Mouse (Mus musculus) midbrain, embryonic 15.5 days (tissue): Measurements from ENCODE around the gene Mslnl. TPM values are rescaled to one million over a fixed set of nuclear protein-coding genes. Genes with fewer than 3 reads are reported as not detected.
"Not testable (repeated sequence)": the region's sequence is repeated elsewhere in the genome, so short reads cannot be mapped to it uniquely, and the experiment has no call there.

Source experiments
- ATAC-seq: fragments of 200-750 bp; cut with Nextera tagmentation; replicated peaks from 2 replicates; pipeline ENCODE4 v1.8.0; 2017; ENCODE audit warnings: moderate TSS enrichment
- H3K27ac ChIP-seq: fragments of 300-500 bp; sonication (generic); 2 replicates; pipeline ENCODE4 v1.5.1; 2015; ENCODE audit warnings: mild to moderate bottlenecking, inconsistent platforms
- H3K27me3 ChIP-seq: fragments of 300-500 bp; sonication (generic); replicated peaks from 2 replicates; pipeline ENCODE4 v1.6.1; 2015; ENCODE audit warnings: inconsistent platforms
- H3K36me3 ChIP-seq: fragments of 300-500 bp; sonication (generic); replicated peaks from 2 replicates; pipeline ENCODE4 v1.6.1; 2015; ENCODE audit warnings: inconsistent platforms
- H3K4me1 ChIP-seq: fragments of 300-500 bp; sonication (generic); 2 replicates; pipeline ENCODE4 v1.6.1; 2015; ENCODE audit warnings: inconsistent platforms
- H3K4me2 ChIP-seq: fragments of 300-500 bp; sonication (generic); 2 replicates; pipeline ENCODE4 v1.6.1; 2015; ENCODE audit warnings: inconsistent platforms, mild to moderate bottlenecking, moderate library complexity
- H3K4me3 ChIP-seq: fragments of 300-500 bp; sonication (generic); 2 replicates; pipeline ENCODE4 v1.5.1; 2015; ENCODE audit warnings: mild to moderate bottlenecking, inconsistent platforms
- H3K9ac ChIP-seq: fragments of 300-500 bp; sonication (generic); 2 replicates; pipeline ENCODE4 v1.6.1; 2015; ENCODE audit warnings: mild to moderate bottlenecking, inconsistent platforms
- H3K9me3 ChIP-seq: fragments of 300-500 bp; sonication (generic); 2 replicates; pipeline ENCODE4 v1.6.1; 2016; ENCODE audit warnings: inconsistent platforms
- WGBS: fragments of 180-500 bp; shearing (Covaris S2); methylation state at CpG from one replicate; pipeline ENCODE4 v1.1.7; 2015; ENCODE audit warnings: mixed read lengths; 5-methylcytosine and 5-hydroxymethylcytosine counted together
- polyA plus RNA-seq: library from polyadenylated mRNA; unstranded; fragments of >200 nt; fragmentation: Nextera tagmentation; extraction: Ambion mirVana; gene quantifications from 2 replicates; pipeline ENCODE4 v1.2.1, GENCODE M21; 2015

The Mslnl gene
- polyA plus RNA-seq, 1 experiment from 2014 or later, result not detected

DNA sequence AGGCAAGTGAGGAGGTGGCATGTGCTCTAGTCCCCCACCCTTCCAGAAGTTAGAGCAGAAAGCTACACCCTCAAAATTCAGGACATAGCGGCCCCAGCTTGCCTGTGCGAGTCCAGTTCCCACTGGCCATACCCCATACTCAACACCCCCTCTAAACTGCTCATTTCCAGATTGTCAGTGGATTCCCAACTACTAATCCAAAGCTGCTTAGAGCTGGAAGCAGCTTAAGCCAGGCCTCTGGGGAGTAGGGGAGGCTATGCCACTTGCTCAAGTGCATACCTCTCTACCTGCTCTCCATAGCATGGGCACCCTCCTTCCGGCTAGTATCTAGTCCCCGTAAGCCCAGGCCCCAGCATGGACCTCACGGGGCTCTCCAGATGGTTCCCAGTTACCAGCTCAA, 14.4 kb upstream of the Mslnl start:
- Histone ChIP-seq H3K9me3 (no peaks in the 10 kb centered on the region), H3K36me3 (no peaks in the 10 kb centered on the region), H3K9ac (no peak overlapping the region), H3K4me2 (no peak overlapping the region), H3K4me3 (no peak overlapping the region), H3K4me1 (peaks cover 11% of the 10 kb centered on the region), H3K27me3 (peaks cover 20% of the 10 kb centered on the region), H3K27ac (no peak overlapping the region)
- ATAC-seq, result no peak
- WGBS, result 92% methylated on average over 5 of the region's 5 CpGs

DNA sequence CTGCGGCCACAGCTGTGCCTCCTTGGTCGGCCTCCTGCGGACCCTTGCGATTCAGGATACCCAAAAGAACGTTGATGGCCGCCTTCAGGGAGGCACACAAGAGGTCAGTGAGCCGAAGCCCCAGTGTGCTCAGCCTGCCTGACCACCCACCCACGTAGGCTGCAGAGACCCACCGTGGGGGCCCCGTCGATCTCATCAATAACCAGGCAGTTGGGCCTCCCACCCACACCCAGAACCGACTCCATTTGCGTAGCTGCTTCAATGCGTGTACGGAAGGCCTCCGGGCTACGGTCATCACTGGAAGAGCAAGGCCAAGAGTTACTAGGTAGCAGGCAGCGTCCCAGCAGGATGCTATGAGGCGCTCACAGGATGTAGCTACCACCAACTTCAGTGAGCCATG, 12.4 kb upstream of the Mslnl start:
- H3K27ac ChIP-seq, result no peak overlapping the region
- no peaks in the 10 kb centered on the region for H3K9me3 ChIP-seq
- no peaks in the 10 kb centered on the region for H3K27me3 ChIP-seq
- peaks cover 17% of the 10 kb centered on the region for H3K4me1 ChIP-seq
- no peak overlapping the region for H3K9ac ChIP-seq
- no peaks in the 10 kb centered on the region for H3K36me3 ChIP-seq
- 94% methylated on average over 19 of the region's 19 CpGs for WGBS
- no peak for ATAC-seq
- H3K4me2 ChIP-seq, result no peak overlapping the region
- H3K4me3 ChIP-seq, result no peak overlapping the region

DNA sequence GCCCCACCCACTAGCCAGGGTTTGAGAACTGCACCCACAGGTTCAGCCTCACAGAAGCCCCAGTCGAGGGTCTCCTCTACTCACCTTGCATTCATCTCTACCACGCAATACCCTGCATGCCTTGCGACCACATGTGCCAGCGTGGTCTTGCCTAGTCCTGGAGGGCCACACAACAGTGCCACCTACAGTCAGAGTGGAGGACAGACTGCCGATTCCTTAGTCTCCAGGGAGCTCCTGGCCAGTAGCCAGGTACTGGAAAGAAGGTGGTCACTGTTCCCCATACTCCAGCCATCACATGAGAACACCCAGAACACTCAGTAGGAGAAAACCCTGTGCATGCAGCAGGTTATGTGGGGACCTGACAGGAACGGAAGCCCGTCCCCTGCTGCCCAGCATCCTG, 11.9 kb upstream of the Mslnl start:
- Histone ChIP-seq H3K36me3 (no peaks in the 10 kb centered on the region), H3K27ac (no peak overlapping the region), H3K4me2 (no peak overlapping the region), H3K27me3 (no peaks in the 10 kb centered on the region), H3K9me3 (no peaks in the 10 kb centered on the region), H3K4me3 (no peak overlapping the region), H3K4me1 (peaks cover 21% of the 10 kb centered on the region), H3K9ac (no peak overlapping the region)
- no peak for ATAC-seq
- 79% methylated on average over 7 of the region's 7 CpGs for WGBS

DNA sequence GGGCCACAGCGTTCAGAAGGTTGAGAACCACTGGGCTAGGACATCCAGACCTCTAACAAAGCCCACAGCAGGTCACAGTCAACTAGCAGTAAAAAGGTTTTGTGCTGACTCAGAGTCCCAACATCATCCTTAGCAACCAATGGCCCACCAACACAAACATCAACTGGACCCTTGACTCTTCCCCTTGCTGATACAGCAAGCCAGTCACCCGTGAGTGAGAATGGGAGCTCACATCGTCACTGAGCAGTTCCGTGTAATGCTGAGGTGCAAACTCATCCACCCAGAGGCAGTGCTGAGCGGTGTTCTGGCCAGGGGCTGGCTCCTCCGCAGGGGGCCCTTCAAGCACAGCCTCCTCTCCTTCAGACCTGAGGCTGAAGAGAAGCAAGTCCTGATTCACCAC, 10.6 kb upstream of the Mslnl start:
- no peak for ATAC-seq
- Histone ChIP-seq H3K27ac (no peak overlapping the region), H3K9ac (no peak overlapping the region), H3K27me3 (no peaks in the 10 kb centered on the region), H3K36me3 (no peaks in the 10 kb centered on the region; the same call in 1 of the 2 replicates), H3K4me3 (no peak overlapping the region), H3K4me1 (peaks cover 23% of the 10 kb centered on the region), H3K4me2 (no peak overlapping the region), H3K9me3 (no peaks in the 10 kb centered on the region)
- 77% methylated on average over 6 of the region's 6 CpGs for WGBS

DNA sequence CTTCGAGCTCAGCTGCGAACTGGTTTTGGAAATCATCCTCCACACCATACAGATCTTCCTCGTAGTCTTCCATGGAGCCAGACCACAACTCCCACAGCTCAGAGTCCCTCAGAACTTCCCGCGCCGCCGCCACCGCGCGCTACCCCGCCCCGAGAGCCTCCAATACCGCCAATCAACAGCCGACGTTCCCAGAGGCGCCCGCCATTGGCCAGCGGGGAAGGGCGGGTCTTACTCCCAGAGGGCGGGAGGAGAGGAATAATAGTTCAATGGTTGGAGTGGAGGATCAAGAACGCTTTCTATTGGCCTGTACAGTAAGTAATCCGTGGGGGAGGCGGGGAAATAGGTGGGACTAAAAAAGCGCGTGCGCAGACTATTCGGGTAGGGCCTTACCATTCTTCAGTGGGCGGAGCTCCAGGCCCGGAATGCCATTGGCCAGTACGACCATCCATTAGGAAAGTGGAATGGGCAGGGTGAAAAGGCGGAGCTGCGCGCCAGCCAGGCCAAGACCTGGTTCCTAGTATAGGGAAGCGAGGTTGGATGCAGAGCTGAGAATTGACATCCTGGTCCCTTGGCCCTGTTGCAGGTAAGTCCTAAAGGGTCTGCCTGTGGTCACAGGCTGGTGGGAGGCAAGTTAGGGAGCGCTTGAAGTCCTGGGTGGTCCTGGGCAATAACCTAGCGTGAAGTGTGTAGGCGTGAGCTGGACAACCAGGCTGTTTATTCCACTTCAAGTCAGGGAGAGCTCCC, 8.4 kb upstream of the Mslnl start, which contains the start of the genes Chtf18 and Rpusd1:
TSS of gene Chtf18 (minus strand) at position 155 of the 744 bp plus-strand sequence.
TSS of gene Rpusd1 (plus strand) at position 406 of the 744 bp plus-strand sequence.
- H3K4me2 ChIP-seq, result peak within 1 kb of the TSS; percentile 92

DNA sequence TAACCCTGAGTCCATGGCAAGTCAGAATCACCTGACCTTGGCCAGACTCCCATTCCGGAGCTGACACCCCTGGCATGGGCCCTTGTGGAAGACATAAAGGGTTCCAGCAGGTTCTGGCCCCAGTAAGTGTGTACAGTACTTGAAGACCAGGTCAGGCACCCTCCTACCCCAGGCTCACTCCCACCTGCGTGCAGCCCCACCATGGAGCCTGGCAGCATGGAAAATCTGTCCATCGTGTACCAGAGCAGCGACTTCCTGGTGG, 7.9 kb upstream of the Mslnl start:
- Histone ChIP-seq H3K9me3 (no peaks in the 10 kb centered on the region), H3K9ac (peak overlapping the region; percentile 66)

More for the DNA sequence above, 8.4 kb upstream of the Mslnl start, which contains the start of the genes Chtf18 and Rpusd1:
- peaks cover 23% of the 10 kb centered on the region for H3K4me1 ChIP-seq
- no peaks in the 10 kb centered on the region for H3K27me3 ChIP-seq
- ATAC-seq, result peak; percentile 98
- under 1% methylated on average over 36 of the region's 37 CpGs for WGBS
- H3K36me3 ChIP-seq, result no peaks in the 10 kb centered on the region; the same call in 1 of the 2 replicates
- H3K27ac ChIP-seq, result peak within 1 kb of the TSS; percentile 60; the same call in 1 of the 2 replicates
- peak within 1 kb of the TSS; percentile 70 for H3K4me3 ChIP-seq
- H3K9ac ChIP-seq, result peak within 1 kb of the TSS; percentile 66
- no peaks in the 10 kb centered on the region for H3K9me3 ChIP-seq

DNA sequence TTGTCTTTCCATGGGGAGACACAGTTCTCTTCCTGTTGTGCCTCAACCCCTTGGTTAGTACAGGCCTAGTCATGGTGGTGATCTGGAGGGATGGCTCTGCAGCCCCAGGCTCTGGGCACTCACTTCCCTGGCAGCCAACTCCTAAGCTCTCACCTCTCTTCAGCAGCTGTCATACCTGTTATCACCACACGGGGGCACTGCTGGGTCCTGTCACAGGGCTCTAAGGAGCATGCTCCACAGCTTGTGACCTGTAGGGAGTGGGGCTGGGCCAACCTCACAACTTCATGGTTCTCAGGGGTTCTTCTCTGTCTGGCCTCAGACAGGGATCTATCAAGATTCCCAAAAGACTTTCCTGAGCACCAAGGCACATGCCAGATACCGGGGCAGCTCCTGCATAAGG, 3.8 kb upstream of the Mslnl start:
- Histone ChIP-seq H3K9me3 (no peaks in the 10 kb centered on the region), H3K4me2 (no peak overlapping the region), H3K9ac (no peak overlapping the region), H3K4me3 (no peak overlapping the region), H3K27me3 (no peaks in the 10 kb centered on the region), H3K36me3 (no peaks in the 10 kb centered on the region; the same call in 1 of the 2 replicates), H3K4me1 (peaks cover 14% of the 10 kb centered on the region), H3K27ac (no peak overlapping the region)
- ATAC-seq, result no peak
- 14% methylated on average over 2 of the region's 2 CpGs for WGBS

More for the DNA sequence above, 7.9 kb upstream of the Mslnl start:
- no peaks in the 10 kb centered on the region; the same call in 1 of the 2 replicates for H3K36me3 ChIP-seq
- peaks cover 23% of the 10 kb centered on the region for H3K4me1 ChIP-seq
- peak overlapping the region; percentile 60; the same call in 1 of the 2 replicates for H3K27ac ChIP-seq
- 29% methylated on average over 4 of the region's 4 CpGs for WGBS
- H3K4me2 ChIP-seq, result peak overlapping the region; percentile 92
- no peak; the same call in 1 of the 2 replicates for ATAC-seq
- no peaks in the 10 kb centered on the region for H3K27me3 ChIP-seq
- peak overlapping the region; percentile 70 for H3K4me3 ChIP-seq

DNA sequence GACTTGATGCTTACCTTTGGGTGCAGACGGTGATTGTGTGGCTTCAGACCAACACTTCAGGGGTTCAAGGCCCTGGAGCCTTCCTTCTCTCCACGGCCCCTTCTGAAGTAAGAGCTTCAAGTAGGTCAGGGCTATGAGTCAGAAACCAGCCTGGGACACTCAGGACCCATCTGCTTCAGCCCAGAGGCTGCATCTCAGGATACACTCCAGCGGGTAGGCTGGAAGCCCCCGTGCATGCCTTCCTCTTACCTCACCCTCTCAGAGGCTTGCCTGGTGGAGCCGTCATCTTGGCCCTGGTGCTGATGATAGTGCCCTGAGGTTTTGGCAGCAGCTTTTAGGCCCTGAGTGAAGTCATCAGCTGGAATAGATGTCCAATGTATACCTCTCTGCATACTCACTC, 596 bp upstream of the Mslnl start:
- no peak overlapping the region for H3K4me2 ChIP-seq
- no peaks in the 10 kb centered on the region for H3K4me1 ChIP-seq
- H3K4me3 ChIP-seq, result no peak overlapping the region
- H3K27me3 ChIP-seq, result no peaks in the 10 kb centered on the region
- no peak overlapping the region for H3K9ac ChIP-seq
- no peak overlapping the region for H3K27ac ChIP-seq
- no peaks in the 10 kb centered on the region for H3K9me3 ChIP-seq
- 80% methylated on average over 5 of the region's 5 CpGs for WGBS
- ATAC-seq, result no peak
- H3K36me3 ChIP-seq, result no peaks in the 10 kb centered on the region

DNA sequence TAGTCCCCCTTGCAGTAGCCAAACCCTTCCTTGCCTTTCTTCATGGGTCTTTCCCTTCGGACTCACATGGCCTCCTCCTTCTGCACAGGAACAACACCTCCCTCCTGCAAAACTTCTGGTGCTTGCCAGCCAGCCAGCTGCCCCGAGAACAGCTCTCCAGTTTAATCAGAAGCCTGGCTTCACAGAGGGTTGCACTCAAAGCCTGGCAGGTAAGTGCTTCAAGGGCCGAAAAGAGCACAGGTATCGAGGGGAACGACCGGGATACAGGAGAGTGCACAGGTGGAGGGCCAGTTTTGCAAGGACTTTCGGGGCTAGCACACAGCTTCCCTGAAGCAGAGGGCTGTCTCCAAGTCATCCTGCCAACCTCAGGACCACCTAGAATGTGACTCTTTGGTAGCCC, 3.0 kb downstream of the Mslnl start:
- Histone ChIP-seq H3K36me3 (no peaks in the 10 kb centered on the region), H3K4me1 (no peaks in the 10 kb centered on the region), H3K4me2 (no peak overlapping the region), H3K9me3 (no peaks in the 10 kb centered on the region), H3K9ac (no peak overlapping the region), H3K27ac (no peak overlapping the region), H3K4me3 (no peak overlapping the region), H3K27me3 (no peaks in the 10 kb centered on the region)
- ATAC-seq, result no peak
- WGBS, result 81% methylated on average over 7 of the region's 7 CpGs

DNA sequence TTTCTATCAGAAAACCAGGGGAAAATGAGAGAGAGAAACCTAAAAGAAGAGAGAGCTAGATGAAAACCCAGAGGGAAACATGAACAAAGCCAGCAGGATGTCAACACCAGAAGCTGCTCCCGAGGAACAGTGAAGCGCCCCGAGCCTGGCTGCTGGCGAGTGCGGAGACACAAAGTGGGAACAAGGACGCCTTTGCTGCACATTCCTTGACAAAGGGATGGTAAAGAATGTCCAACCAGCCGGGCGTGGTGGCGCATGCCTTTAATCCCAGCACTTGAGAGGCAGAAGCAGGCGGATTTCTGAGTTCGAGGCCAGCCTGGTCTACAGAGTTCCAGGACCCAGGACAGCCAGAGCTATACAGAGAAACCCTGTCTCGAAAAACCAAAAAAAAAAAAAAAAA, 5.6 kb downstream of the Mslnl start:
- not testable (repeated sequence) for H3K36me3 ChIP-seq, ATAC-seq, H3K4me2 ChIP-seq, H3K4me1 ChIP-seq, H3K4me3 ChIP-seq, H3K9me3 ChIP-seq, H3K9ac ChIP-seq, H3K27me3 ChIP-seq, H3K27ac ChIP-seq
- 70% methylated on average over 12 of the region's 12 CpGs for WGBS

DNA sequence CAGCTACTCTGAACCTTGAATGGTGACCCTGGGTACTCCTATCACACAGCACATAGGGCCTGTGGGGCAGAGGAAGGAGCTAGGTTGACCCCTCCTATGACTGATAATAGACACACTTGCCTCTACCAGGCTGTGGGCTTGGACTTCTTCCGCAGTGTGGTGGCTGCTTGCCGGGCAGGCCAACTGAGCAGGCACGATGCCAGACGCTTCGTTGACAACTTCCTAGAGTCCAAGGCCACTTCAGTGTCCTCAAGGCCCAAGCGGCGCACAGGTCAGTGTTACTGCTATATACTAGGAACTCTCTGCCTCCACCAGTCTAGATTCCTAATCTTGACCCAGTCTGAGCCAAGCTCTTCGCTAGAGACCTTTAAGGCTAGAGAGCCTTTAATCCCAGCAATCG, 8.0 kb downstream of the Mslnl start:
- Histone ChIP-seq H3K4me3 (no peak overlapping the region), H3K27ac (no peak overlapping the region), H3K9me3 (no peaks in the 10 kb centered on the region), H3K27me3 (no peaks in the 10 kb centered on the region), H3K4me2 (no peak overlapping the region), H3K4me1 (no peaks in the 10 kb centered on the region), H3K36me3 (no peaks in the 10 kb centered on the region), H3K9ac (no peak overlapping the region)
- ATAC-seq, result no peak
- WGBS, result 89% methylated on average over 9 of the region's 9 CpGs

DNA sequence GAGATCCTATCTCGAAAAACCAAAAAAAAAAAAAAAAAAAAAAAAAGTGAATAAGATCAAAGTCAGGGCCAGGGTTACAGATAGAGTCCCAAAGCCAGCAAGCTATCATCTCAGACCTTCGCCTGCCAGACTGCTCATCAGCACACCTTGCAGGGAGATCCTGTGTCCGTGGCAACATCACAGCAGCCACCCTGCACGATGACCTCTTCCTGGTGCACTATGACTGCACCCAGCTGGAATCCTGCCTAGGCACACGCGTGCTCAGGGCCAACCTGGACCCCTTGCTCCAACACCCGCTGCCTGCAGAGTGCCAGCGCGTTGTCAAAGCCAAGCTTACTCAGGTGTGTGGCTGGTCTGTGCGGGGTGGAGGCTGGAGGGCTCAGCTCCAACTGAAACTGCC, 8.5 kb downstream of the Mslnl start:
- Histone ChIP-seq H3K4me1 (no peaks in the 10 kb centered on the region), H3K27me3 (no peaks in the 10 kb centered on the region), H3K36me3 (no peaks in the 10 kb centered on the region), H3K4me3 (no peak overlapping the region), H3K4me2 (no peak overlapping the region), H3K9me3 (no peaks in the 10 kb centered on the region), H3K27ac (no peak overlapping the region), H3K9ac (no peak overlapping the region)
- WGBS, result 80% methylated on average over 10 of the region's 10 CpGs
- ATAC-seq, result no peak

DNA sequence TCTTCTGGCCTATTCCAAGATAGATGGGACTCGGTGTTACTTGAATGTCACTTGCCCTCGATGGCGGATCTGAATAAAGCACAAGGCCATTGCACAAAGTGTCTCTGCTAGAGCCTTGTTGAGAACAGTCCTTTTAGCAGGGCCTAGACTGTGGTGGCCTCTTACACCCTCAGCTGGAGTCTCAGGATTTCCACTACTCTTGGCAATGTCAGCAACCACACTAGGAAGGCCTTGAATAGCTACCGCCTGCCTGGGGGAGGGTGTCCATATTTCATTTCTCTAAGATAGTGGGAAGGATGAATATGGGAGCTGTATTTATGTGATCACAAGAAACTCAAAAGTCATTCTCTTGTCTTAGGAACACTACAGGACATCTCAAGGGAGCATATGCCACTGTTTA, 12.4 kb downstream of the Mslnl start:
- H3K4me3 ChIP-seq, result no peak overlapping the region
- H3K27me3 ChIP-seq, result no peaks in the 10 kb centered on the region
- WGBS, result 92% methylated on average over 4 of the region's 4 CpGs
- no peaks in the 10 kb centered on the region for H3K36me3 ChIP-seq
- no peaks in the 10 kb centered on the region for H3K9me3 ChIP-seq
- H3K4me2 ChIP-seq, result no peak overlapping the region
- no peak for ATAC-seq
- no peak overlapping the region for H3K27ac ChIP-seq
- no peak overlapping the region for H3K9ac ChIP-seq
- H3K4me1 ChIP-seq, result no peaks in the 10 kb centered on the region
